In the genomic region with DNA sequence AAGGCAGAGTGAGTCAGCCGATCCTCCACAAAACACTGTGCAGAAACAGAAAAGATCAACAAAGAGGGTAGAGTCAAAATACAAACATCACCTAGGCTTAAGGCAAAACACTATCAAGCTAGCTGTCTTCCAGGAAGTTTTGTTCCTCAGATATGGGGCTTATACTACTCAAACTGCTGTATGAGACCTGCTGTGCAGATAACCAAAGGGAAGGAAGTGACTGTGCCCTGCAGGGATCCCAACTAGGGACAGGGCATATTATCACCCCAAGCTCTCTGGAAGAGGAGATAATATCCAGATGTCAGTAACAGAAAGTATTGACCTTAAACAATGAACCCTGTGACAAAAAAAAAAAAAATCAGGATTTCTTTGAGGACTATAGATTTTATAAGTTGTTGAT, we compare ENCODE assay signal across 34 mouse cellular contexts. TPM values are rescaled to one million over a fixed set of nuclear protein-coding genes. Genes with fewer than 3 reads are reported as not detected.
"Had no signal": no experiment of that assay in that cellular context is flagged by ENCODE, and none has a peak within 500 bp of the region (broad histone marks: within the 10 kb centered on the region; RNA-seq: fewer than 3 reads in every experiment).

No protein-coding gene starts in this region.

- H3K36me3 ChIP-seq: hindbrain, embryonic 13.5 days; hindbrain, embryonic 15.5 days; intestine, embryonic 15.5 days; limb, embryonic 10.5 days; limb, embryonic 12.5 days; liver, embryonic 12.5 days had no signal

- H3K9ac ChIP-seq: hindbrain, embryonic 13.5 days; hindbrain, embryonic 15.5 days; intestine, embryonic 15.5 days; limb, embryonic 12.5 days; liver, embryonic 12.5 days; liver, embryonic 14.5 days had no signal

- H3K4me3 ChIP-seq: heart, adult 2 months; hindbrain, embryonic 13.5 days; hindbrain, embryonic 15.5 days; intestine, embryonic 15.5 days; layer of hippocampus, adult 2 months; left cerebral cortex, adult 2 months; limb, embryonic 10.5 days; limb, embryonic 12.5 days; liver, embryonic 12.5 days had no signal

- ATAC-seq: inflammation-experienced regulatory T-cells, adult 6 months; intestine, embryonic 15.5 days; intestine, postnatal 0 days; liver, embryonic 12.5 days had no signal

- H3K4me2 ChIP-seq: heart, embryonic 11.5 days; hindbrain, embryonic 13.5 days; hindbrain, embryonic 15.5 days; intestine, embryonic 15.5 days; limb, embryonic 12.5 days; liver, embryonic 12.5 days had no signal

- DNase-seq: gastrocnemius, postnatal 36 days; heart, adult 2 months; heart, postnatal 10 days; heart, postnatal 36 days; kidney, adult 18-20 months; kidney, adult 8-10 months; kidney, postnatal 10 days; kidney, postnatal 25 days; kidney, postnatal 4 days; liver had no signal

- H3K27ac ChIP-seq: heart, adult 2 months; hindbrain, embryonic 13.5 days; hindbrain, embryonic 15.5 days; intestine, embryonic 15.5 days; layer of hippocampus, adult 2 months; left cerebral cortex, adult 2 months; limb, embryonic 10.5 days; limb, embryonic 12.5 days; liver, embryonic 12.5 days; liver, embryonic 14.5 days had no signal

- H3K27me3 ChIP-seq: hindbrain, embryonic 13.5 days; hindbrain, embryonic 15.5 days; intestine, embryonic 15.5 days; limb, embryonic 12.5 days; liver, embryonic 12.5 days had no signal

- H3K9me3 ChIP-seq: hindbrain, embryonic 13.5 days; hindbrain, embryonic 15.5 days; intestine, embryonic 15.5 days; limb, embryonic 10.5 days; limb, embryonic 12.5 days; liver, embryonic 12.5 days had no signal

- H3K4me1 ChIP-seq: hindbrain, embryonic 13.5 days; hindbrain, embryonic 15.5 days; intestine, embryonic 15.5 days had no signal

RNA-seq across cellular contexts. Expression of a gene that starts 27.0 kb away (rescaled TPM):
- total RNA-seq: gastrocnemius, postnatal 36 days; heart, adult 2 months; heart, postnatal 10 days; heart, postnatal 36 days; hematopoietic stem cell, adult 5-6 weeks had no signal
- polyA plus RNA-seq: heart, adult 2 months had no signal

RNA-seq across cellular contexts. Expression of a gene that starts 33.0 kb away (rescaled TPM):
- total RNA-seq: gastrocnemius, adult 18-20 months; gastrocnemius, adult 8-10 months; gastrocnemius, postnatal 36 days; heart, adult 2 months; heart, postnatal 10 days; heart, postnatal 36 days; hematopoietic stem cell, adult 5-6 weeks; layer of hippocampus, adult 2 months; layer of hippocampus, postnatal 10 days; layer of hippocampus, postnatal 25 days; left cerebral cortex, adult 2 months; left cerebral cortex, postnatal 14 days; left cerebral cortex, postnatal 36 days had no signal
- polyA plus RNA-seq: heart, adult 2 months; heart, embryonic 11.5 days; heart, embryonic 14.5 days; heart, embryonic 16.5 days; hindbrain, embryonic 11.5 days; hindbrain, embryonic 13.5 days; hindbrain, embryonic 15.5 days; inflammation-experienced regulatory T-cells, adult 6 months; kidney, embryonic 14.5 days; limb, embryonic 10.5 days; limb, embryonic 12.5 days; limb, embryonic 14.5 days; liver, embryonic 12.5 days; liver, embryonic 14.5 days had no signal
